Mouse (Mus musculus): Measurements from ENCODE around the gene Olfm4.

Olfm4 gene

GRCm38 (mm10) chr14:80029297-80030001, 45.6 kb downstream of the Olfm4 start:
- DNase-seq (ENCODE audit: low spot score), result no peak

DNA sequence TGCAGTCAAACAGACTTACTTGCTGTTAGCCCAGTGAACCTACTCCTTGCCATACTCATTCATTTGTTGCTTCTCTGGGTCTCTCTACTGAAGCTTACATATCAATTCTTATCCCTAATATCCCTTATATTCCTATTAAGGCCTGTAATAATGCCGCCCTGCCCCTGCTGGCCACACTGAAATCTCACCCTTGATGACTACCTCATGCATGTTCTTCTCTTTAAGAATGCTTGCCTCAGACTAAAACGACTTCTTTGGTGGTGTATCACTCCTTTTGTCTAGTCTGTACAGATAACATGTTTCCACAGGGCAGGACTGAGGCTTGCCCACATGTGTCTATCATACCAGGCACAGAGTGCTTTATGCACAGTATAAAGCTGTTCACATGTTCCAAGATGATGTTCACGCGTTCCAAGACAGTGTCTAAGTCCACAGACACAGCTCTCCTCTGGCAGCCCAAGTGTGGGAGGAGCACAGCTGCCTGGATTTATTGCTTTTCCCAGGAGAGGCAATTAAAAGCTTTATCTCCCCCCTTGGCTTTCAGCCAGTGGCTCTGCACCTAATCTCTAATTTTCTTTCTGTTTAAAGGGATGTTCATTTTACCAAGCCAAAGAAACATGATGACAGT, 55.9 kb downstream of the Olfm4 start:
- DNase-seq (ENCODE audit: low spot score), result no peak

DNA sequence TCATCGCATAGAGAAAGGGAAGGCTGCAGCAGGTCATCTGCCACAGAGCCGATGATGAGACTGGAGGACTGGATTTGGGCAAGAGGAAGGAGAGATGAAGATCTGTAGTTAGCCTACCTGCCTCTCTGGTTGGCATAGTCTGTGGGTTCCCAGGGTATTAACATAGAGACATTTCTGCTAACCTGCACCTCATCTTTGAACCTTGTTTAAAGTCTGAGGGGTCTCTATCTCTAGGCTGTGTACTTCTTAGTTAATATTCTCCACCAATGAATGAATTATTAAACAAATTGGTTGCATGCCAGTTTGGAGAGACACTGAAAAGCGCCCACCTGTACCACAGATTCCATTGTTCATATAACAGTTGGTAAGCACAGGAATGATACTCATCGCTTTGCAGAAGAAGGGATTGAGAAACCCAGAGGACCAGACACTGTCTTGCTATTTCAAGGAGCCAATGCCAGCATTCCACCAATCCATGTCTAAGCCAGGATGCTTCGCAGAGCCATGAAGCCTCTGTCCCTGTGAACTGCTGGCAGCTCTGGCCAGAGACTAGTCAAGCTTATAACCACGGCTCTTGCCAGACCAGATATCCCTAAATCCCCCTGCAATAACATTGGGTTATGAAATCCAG, 62.3 kb downstream of the Olfm4 start:
- DNase-seq (ENCODE audit: low spot score), result no peak

- DNase-seq (ENCODE audit: low spot score), result no peak
Observed at GRCm38 (mm10) chr14:80047368-80048101, 63.7 kb downstream of the Olfm4 start.

- no peak for DNase-seq (ENCODE audit: low spot score)
Observed at GRCm38 (mm10) chr14:80055725-80056124, 71.8 kb downstream of the Olfm4 start.

DNA sequence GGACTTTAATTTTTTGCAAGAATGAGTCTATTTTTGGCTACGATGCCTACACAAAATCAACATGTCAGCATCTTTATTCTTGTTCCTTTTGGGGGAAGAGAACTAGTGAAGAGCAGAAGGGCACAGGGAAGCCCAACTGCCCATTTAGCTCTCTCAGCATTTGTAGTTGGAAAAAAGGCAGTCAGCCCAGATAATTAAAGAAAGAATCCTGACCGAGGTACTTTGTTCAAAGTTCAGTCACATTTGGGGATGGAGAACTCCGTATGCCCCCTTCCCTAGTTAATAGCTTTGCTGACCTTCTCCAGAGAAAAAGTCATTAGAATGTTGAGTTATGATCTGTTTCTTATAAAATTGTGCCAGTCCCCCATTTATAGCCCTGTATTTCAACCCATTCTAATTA, 77.8 kb downstream of the Olfm4 start:
- no peak for DNase-seq (ENCODE audit: low spot score)

DNA sequence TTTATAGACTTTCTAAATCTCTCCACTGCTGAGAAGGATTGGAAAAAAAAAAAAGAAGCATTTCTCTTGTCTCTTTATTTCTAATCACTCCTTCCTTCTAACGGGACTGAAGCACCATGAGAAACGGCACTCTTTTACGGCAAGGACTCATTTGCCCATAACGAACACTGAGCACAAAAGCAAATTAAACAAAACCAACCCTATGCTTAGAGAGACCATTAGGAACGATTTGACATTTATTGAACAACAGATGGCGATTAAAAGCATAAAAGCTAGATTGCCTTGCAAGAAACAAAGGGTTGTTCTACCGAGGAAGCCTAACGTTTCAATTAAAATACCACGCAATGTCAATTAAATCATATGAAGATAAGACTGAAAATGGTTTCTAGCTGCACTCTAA, 79.0 kb downstream of the Olfm4 start:
- no peak for DNase-seq (ENCODE audit: low spot score)

GRCm38 (mm10) chr14:80070580-80070979, 86.7 kb downstream of the Olfm4 start:
- no peak for DNase-seq (ENCODE audit: low spot score)

All from layer of hippocampus, adult 11-12 months (tissue).